Mouse (Mus musculus) MEL (cell line): ENCODE measurements around the gene Cd300ld3.

ENCODE experiments used
- CTCF ChIP-seq, 3 experiments: IDR thresholded peaks in 2 of 3; conservative IDR thresholded peaks in 1 of 3; 2 replicates each; pipeline ENCODE4 v1.5.1; 2011 to 2012; ENCODE audit warnings: low read length in 3 of 3, low read depth in 2 of 3, mild to moderate bottlenecking in 2 of 3, improper control_type of control experiment in 1 of 3, inconsistent platforms in 1 of 3, mixed read lengths in 1 of 3, moderate library complexity in 1 of 3; ENCODE audit not compliant: control insufficient read depth in 1 of 3, insufficient read depth in 1 of 3, poor library complexity in 1 of 3, severe bottlenecking in 1 of 3
- E2F4 ChIP-seq: IDR thresholded peaks from 2 replicates; pipeline ENCODE4 v1.6.1; 2011; ENCODE audit warnings: low read depth, low read length, improper control_type of control experiment, borderline replicate concordance
- EP300 ChIP-seq, 2 experiments: IDR thresholded peaks; 2 replicates each; pipeline ENCODE4 v1.6.1; 2011; ENCODE audit warnings: improper control_type of control experiment in 2 of 2, low read length in 2 of 2, low read depth in 1 of 2, mild to moderate bottlenecking in 1 of 2
- GATA1 ChIP-seq: IDR thresholded peaks from 2 replicates; pipeline ENCODE4 v1.6.1; 2011; ENCODE audit warnings: low read depth, low read length, improper control_type of control experiment
- JUND ChIP-seq: IDR thresholded peaks from 2 replicates; pipeline ENCODE4 v1.6.1; 2011; ENCODE audit warnings: low read depth, mild to moderate bottlenecking, improper control_type of control experiment, low read length
- MAFK ChIP-seq: IDR thresholded peaks from 2 replicates; pipeline ENCODE4 v1.6.1; 2011; ENCODE audit warnings: low read depth, mild to moderate bottlenecking, low read length, improper control_type of control experiment, borderline replicate concordance
- MAZ ChIP-seq: IDR thresholded peaks from 2 replicates; pipeline ENCODE4 v1.6.1; 2012; ENCODE audit warnings: low read depth, mild to moderate bottlenecking, inconsistent platforms, low read length, improper control_type of control experiment
- POLR2A ChIP-seq, 2 experiments: IDR thresholded peaks; 2 replicates each; pipeline ENCODE4 v1.6.1; 2011 to 2012; ENCODE audit warnings: low read length in 2 of 2, mild to moderate bottlenecking in 2 of 2, control low read depth in 1 of 2, improper control_type of control experiment in 1 of 2, low read depth in 1 of 2, moderate library complexity in 1 of 2; ENCODE audit not compliant: control insufficient read depth in 1 of 2, insufficient read depth in 1 of 2, poor library complexity in 1 of 2
- TCF12 ChIP-seq: IDR thresholded peaks from 2 replicates; pipeline ENCODE4 v1.6.1; 2014; ENCODE audit warnings: low read depth, mild to moderate bottlenecking, inconsistent platforms, low read length, improper control_type of control experiment, moderate library complexity
- USF1 ChIP-seq: IDR thresholded peaks from 2 replicates; pipeline ENCODE4 v1.6.1; 2014; ENCODE audit warnings: low read depth, mild to moderate bottlenecking, inconsistent platforms, low read length, improper control_type of control experiment, moderate library complexity
- ZNF384 ChIP-seq: IDR thresholded peaks from 2 replicates; pipeline ENCODE4 v1.6.1; 2012; ENCODE audit warnings: low read depth, mild to moderate bottlenecking, inconsistent platforms, low read length, improper control_type of control experiment

- TF ChIP-seq CTCF (IDR thresholded peaks at IDR 0.05 in 2 of 3, conservative IDR thresholded peaks at IDR 0.05 in 1 of 3; ENCODE audit: control insufficient read depth in 1 of 3, insufficient read depth in 1 of 3, low read depth in 2 of 3, low read length in 3 of 3, poor library complexity in 1 of 3, severe bottlenecking in 1 of 3) (no peak), MAFK (peak; percentile 16; the same call in 1 of the 2 replicates), ZNF384 (no peak), EP300 (IDR thresholded peaks at IDR 0.05; ENCODE audit: low read depth in 1 of 2, low read length in 2 of 2) (no peak), E2F4 (no peak), POLR2A (IDR thresholded peaks at IDR 0.05; ENCODE audit: control insufficient read depth in 1 of 2, insufficient read depth in 1 of 2, low read depth in 1 of 2, low read length in 2 of 2, poor library complexity in 1 of 2) (no peak), TCF12 (no peak), USF1 (no peak), JUND (no peak), MAZ (no peak), GATA1 (no peak)
These were observed 4.0 kb upstream of the Cd300ld3 start for GRCm38 (mm10) chr11:115052206-115052605.
